Mouse (Mus musculus) heart, adult 2 months (tissue): ENCODE data around the gene Cflar. TPM values are rescaled to one million over a fixed set of nuclear protein-coding genes. Genes with fewer than 3 reads are reported as not detected.
"Not testable (repeated sequence)": the region's sequence is repeated elsewhere in the genome, so short reads cannot be mapped to it uniquely, and the experiment has no call there.

ENCODE experiments used
- DNase-seq, 2 experiments: peaks; one replicate each; pipeline ENCODE4 v3.0.0; 2021
- H3K27ac ChIP-seq: fragments of 200-600 bp; 2 replicates; pipeline ENCODE4 v1.8.1; 2022
- H3K27me3 ChIP-seq: fragments of 200-500 bp; 2 replicates; pipeline ENCODE4 v1.6.1; 2012; ENCODE audit warnings: mild to moderate bottlenecking, low read length, inconsistent platforms, mixed read lengths; ENCODE audit not compliant: control insufficient read depth, insufficient read depth
- H3K36me3 ChIP-seq: fragments of 200-500 bp; 2 replicates; pipeline ENCODE4 v1.6.1; 2012; ENCODE audit warnings: low read length, inconsistent platforms; ENCODE audit not compliant: control insufficient read depth, insufficient read depth
- H3K4me1 ChIP-seq: fragments of 200-500 bp; 2 replicates; pipeline ENCODE4 v1.6.1; 2011; ENCODE audit warnings: low read length; ENCODE audit not compliant: control insufficient read depth, insufficient read depth
- H3K4me3 ChIP-seq: fragments of 200-600 bp; 2 replicates; pipeline ENCODE4 v1.8.1; 2022
- H3K79me2 ChIP-seq: fragments of 200-500 bp; replicated peaks from 2 replicates; pipeline ENCODE4 v1.6.1; 2012; ENCODE audit warnings: mild to moderate bottlenecking, inconsistent platforms, low read length, moderate library complexity, mixed read lengths; ENCODE audit not compliant: control insufficient read depth, insufficient read depth
- H3K9ac ChIP-seq: fragments of 200-500 bp; 2 replicates; pipeline ENCODE4 v1.6.1; 2012; ENCODE audit warnings: low read depth, mild to moderate bottlenecking, control low read depth, inconsistent platforms, low read length, mixed read lengths
- CTCF ChIP-seq: fragments of 200-600 bp; IDR thresholded peaks from 2 replicates; pipeline ENCODE4 v1.8.1; 2022; ENCODE audit warnings: antibody characterized with exemption, mild to moderate bottlenecking, moderate library complexity
- EP300 ChIP-seq: fragments of 200-500 bp; IDR thresholded peaks from 2 replicates; pipeline ENCODE4 v1.6.1; 2011; ENCODE audit warnings: low read depth, low read length, control low read depth; ENCODE audit not compliant: insufficient read depth
- POLR2A ChIP-seq: fragments of 200-500 bp; IDR thresholded peaks from 2 replicates; pipeline ENCODE4 v1.6.1; 2011; ENCODE audit warnings: mild to moderate bottlenecking, low read depth, low read length, control low read depth; ENCODE audit not compliant: insufficient read depth
- WGBS: fragments of 180-500 bp; shearing (Covaris S2); methylation state at CpG from one replicate; pipeline ENCODE4 v1.1.7; 2018; 5-methylcytosine and 5-hydroxymethylcytosine counted together
- intact Hi-C: fragments of 180-260 bp; cut with DNase I; formaldehyde crosslinking; loops from one replicate; pipeline ENCODE4 v1.15.1; 2025
- polyA plus RNA-seq: library from polyadenylated mRNA; depleted of rRNA; stranded (reverse); fragments of >200 nt; gene quantifications from 2 replicates; pipeline ENCODE4 v1.2.3, GENCODE M21; 2012
- total RNA-seq, 2 experiments: library from RNA; stranded (reverse); gene quantifications; 2 replicates each; pipeline ENCODE4 v1.2.3; 2021

The Cflar gene
- total and polyA plus RNA-seq, 3 experiments, result 21.7 to 63.0 (median 50.2) TPM

GRCm38 (mm10) chr1:58798911-58799310 is 87.6 kb downstream of the Cflar start:
- WGBS, result 97% methylated on average over 4 of the region's 4 CpGs
- Histone ChIP-seq H3K9ac (no peak overlapping the region), H3K4me1 (peaks cover 6% of the 10 kb centered on the region), H3K27ac (no peak overlapping the region; the same call in 1 of the 2 replicates), H3K79me2 (no peaks in the 10 kb centered on the region), H3K27me3 (no peaks in the 10 kb centered on the region), H3K36me3 (no peaks in the 10 kb centered on the region; the same call in 1 of the 2 replicates), H3K4me3 (no peak overlapping the region)
- DNase-seq, result no peak
- TF ChIP-seq CTCF (no peak), EP300 (no peak), POLR2A (no peak)
- intact Hi-C loops, result loop anchor here (5.0 kb wide), 1 partner anchor 33 kb away; no protein-coding TSS in a partner anchor

- not testable (repeated sequence) for H3K4me3 ChIP-seq, H3K79me2 ChIP-seq, H3K9ac ChIP-seq, H3K27me3 ChIP-seq, H3K36me3 ChIP-seq, H3K4me1 ChIP-seq, DNase-seq, H3K27ac ChIP-seq
- WGBS, result 88% methylated on average over 7 of the region's 7 CpGs
- intact Hi-C loops, result loop anchor here (5.0 kb wide), 1 partner anchor 73 kb away; no protein-coding TSS in a partner anchor
Observed at GRCm38 (mm10) chr1:58800644-58801043, 89.3 kb downstream of the Cflar start.

- Histone ChIP-seq H3K79me2 (peaks cover 3% of the 10 kb centered on the region), H3K9ac (no peak overlapping the region), H3K36me3 (no peaks in the 10 kb centered on the region; the same call in 1 of the 2 replicates), H3K4me1 (peaks cover 7% of the 10 kb centered on the region), H3K27ac (peak overlapping the region; percentile 88), H3K4me3 (no peak overlapping the region; the same call in 1 of the 2 replicates), H3K27me3 (no peaks in the 10 kb centered on the region)
- TF ChIP-seq POLR2A, result no peak
- no peak for TF ChIP-seq EP300
- TF ChIP-seq CTCF, result no peak
- 87% methylated on average over 8 of the region's 8 CpGs for WGBS
- no peak for DNase-seq
- intact Hi-C loops, result loop anchor here (2.0 to 5.0 kb wide), 2 partner anchors 31 to 74 kb away; no protein-coding TSS in a partner anchor
Observed at GRCm38 (mm10) chr1:58801558-58802285, 90.4 kb downstream of the Cflar start.

DNA sequence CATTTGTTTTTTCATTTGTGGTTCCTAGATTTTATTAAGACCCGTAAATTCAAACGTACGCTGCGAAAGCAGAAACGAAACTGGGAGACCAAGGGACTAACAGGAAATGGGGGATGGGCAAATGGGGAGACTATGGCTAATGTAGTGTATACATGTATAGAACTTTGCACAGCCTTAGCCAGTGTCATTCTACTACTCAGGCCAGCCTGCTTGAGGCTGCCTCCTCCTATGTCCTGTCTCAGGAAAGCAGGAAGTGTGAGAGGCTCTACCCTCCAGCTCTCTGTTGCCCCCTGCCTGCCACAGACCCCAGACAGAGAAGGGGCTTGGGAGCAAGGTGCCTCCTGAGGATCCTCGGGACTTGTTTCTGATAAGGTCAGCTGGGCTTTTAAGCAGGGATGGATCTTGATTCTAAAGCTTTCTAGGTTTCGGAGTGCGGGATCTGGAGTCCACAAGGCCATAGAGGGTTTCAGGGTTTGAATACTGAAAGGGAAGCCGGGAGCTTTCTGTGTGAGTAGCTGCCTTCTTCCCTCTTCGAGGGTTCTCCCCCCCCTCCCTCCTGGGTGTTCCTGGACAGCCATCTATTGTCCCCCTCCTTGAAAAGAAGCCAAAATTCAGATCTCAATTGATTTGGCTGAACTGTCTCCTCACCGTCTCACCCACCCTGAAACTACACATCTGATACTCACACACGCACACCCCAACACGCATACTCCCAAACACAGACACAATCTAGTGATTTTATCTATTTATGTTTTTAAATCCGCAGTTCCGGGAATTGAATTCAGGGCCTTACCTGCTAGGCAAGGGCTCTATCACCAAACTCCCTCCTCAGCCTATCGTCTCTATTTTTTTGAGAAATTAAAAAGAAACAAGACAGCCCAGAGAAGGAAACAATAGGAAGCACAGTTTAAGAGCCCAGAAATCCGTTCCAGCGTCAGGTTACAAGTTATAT is 91.3 kb downstream of the Cflar start:
- Histone ChIP-seq H3K4me3 (peak overlapping the region; percentile 46), H3K4me1 (peaks cover 6% of the 10 kb centered on the region), H3K27ac (peak overlapping the region; percentile 88), H3K79me2 (peaks cover 3% of the 10 kb centered on the region), H3K9ac (peak overlapping the region; percentile 52), H3K27me3 (no peaks in the 10 kb centered on the region), H3K36me3 (no peaks in the 10 kb centered on the region; the same call in 1 of the 2 replicates)
- TF ChIP-seq CTCF (peak; percentile 89), POLR2A (no peak), EP300 (0 out of 2 replicates have a peak, but pooled peaks have one; percentile 45)
- DNase-seq, result peak; percentile 82 to 84
- intact Hi-C loops, result loop anchor here (2.0 to 5.0 kb wide), 2 partner anchors 32 to 75 kb away; no protein-coding TSS in a partner anchor
- 56% methylated on average over 18 of the region's 18 CpGs for WGBS

DNA sequence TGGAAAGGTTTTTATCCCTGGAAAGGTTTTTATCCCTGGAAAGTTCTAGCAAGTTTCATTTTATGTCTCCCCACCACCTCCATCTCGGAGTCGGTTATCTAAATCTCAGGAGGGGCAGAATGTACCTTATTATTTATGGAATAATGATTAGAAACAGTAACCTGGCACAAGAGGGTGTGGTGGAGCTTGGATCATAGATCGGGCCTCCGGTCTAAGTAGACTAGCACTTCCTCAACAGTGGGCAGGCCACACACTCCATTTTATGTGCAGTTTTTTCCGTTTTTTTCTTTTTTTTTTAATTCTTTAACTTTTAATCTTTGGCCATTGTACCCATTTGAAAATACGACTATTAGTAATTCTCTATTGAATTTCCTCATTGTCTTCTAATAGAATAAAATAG is 92.2 kb downstream of the Cflar start:
- DNase-seq, result no peak
- Histone ChIP-seq H3K27ac (peak overlapping the region; percentile 88), H3K27me3 (no peaks in the 10 kb centered on the region), H3K9ac (no peak overlapping the region), H3K4me3 (peak overlapping the region; percentile 46), H3K4me1 (peaks cover 5% of the 10 kb centered on the region), H3K79me2 (peaks cover 3% of the 10 kb centered on the region), H3K36me3 (no peaks in the 10 kb centered on the region; the same call in 1 of the 2 replicates)
- WGBS, result 68% methylated on average over 6 of the region's 6 CpGs
- intact Hi-C loops, result loop anchor here (2.0 to 5.0 kb wide), 2 partner anchors 33 to 76 kb away; no protein-coding TSS in a partner anchor
- TF ChIP-seq EP300, result no peak
- no peak for TF ChIP-seq POLR2A
- no peak for TF ChIP-seq CTCF
